Mouse (Mus musculus) liver, embryonic 14.5 days (tissue): ENCODE results near the gene Nek4.
A peak's percentile ranks its signal among the peaks of the same experiment; 100 is the strongest.

ENCODE experiments used
- CTCF ChIP-seq: IDR thresholded peaks from 2 replicates; pipeline ENCODE4 v1.5.1; 2016; ENCODE audit warnings: antibody characterized with exemption, low read depth, control low read depth
- EP300 ChIP-seq: IDR thresholded peaks from 2 replicates; pipeline ENCODE4 v1.6.1; 2016; ENCODE audit warnings: antibody characterized with exemption, low read depth

- TF ChIP-seq EP300 (no peak), CTCF (0 out of 2 replicates have a peak, but pooled peaks have one; percentile 12)
Measured at GRCm38 (mm10) chr14:31022579-31022978, 71.4 kb downstream of the Nek4 start.
